Comparison of ENCODE assay signal across 22 mouse cellular contexts in genomic region chr11:63926901-63927300, GRCm38 (mm10). TPM values are rescaled to one million over a fixed set of nuclear protein-coding genes. Genes with fewer than 3 reads are reported as not detected.
A peak's percentile ranks its signal among the peaks of the same experiment; 100 is the strongest.
DNase-seq lines count a peak whose midpoint lies in the region; ATAC-seq and TF ChIP-seq lines count a peak whose summit lies in the region.
"Had no signal": no experiment of that assay in that cellular context is flagged by ENCODE, and none has a peak within 500 bp of the region (broad histone marks: within the 10 kb centered on the region; RNA-seq: fewer than 3 reads in every experiment).

No protein-coding gene starts in this region.

- no peaks in the 10 kb centered on the region for H3K36me3 ChIP-seq in liver, embryonic 11.5 days (ENCODE audit: control insufficient read depth, insufficient read depth, low read length)
- no peaks in the 10 kb centered on the region for H3K36me3 ChIP-seq in CH12.LX (replicated peaks in 1 of 2; ENCODE audit: control insufficient read depth in 1 of 2, insufficient read depth in 1 of 2, low read length in 1 of 2)
- H3K36me3 ChIP-seq in stomach, postnatal 0 days (ENCODE audit: control insufficient read depth, insufficient read depth, low read length): no peaks in the 10 kb centered on the region
- H3K36me3 ChIP-seq: embryonic facial prominence, embryonic 13.5 days; forebrain, embryonic 12.5 days; heart, embryonic 15.5 days had no signal

- no peaks in the 10 kb centered on the region for H3K79me2 ChIP-seq in CH12.LX (replicated peaks; ENCODE audit: control insufficient read depth, extremely low read depth, insufficient read depth, poor library complexity, severe bottlenecking)

- no peak overlapping the region for H3K9ac ChIP-seq in liver, embryonic 11.5 days (ENCODE audit: low read depth, low read length)
- H3K9ac ChIP-seq in CH12.LX (ENCODE audit: insufficient read depth, low read depth): no peak overlapping the region
- no peak overlapping the region for H3K9ac ChIP-seq in stomach, postnatal 0 days (ENCODE audit: low read length)
- H3K9ac ChIP-seq: embryonic facial prominence, embryonic 13.5 days; forebrain, embryonic 12.5 days; heart, embryonic 15.5 days; hindbrain, embryonic 14.5 days had no signal

- no peak overlapping the region for H3K4me2 ChIP-seq in liver, embryonic 11.5 days
- H3K4me2 ChIP-seq in CH12.LX (ENCODE audit: insufficient read depth, low read depth, poor library complexity, severe bottlenecking): no peak overlapping the region
- no peak overlapping the region for H3K4me2 ChIP-seq in stomach, postnatal 0 days (replicated peaks; ENCODE audit: low read depth)
- H3K4me2 ChIP-seq: embryonic facial prominence, embryonic 13.5 days; forebrain, embryonic 12.5 days; heart, embryonic 11.5 days; heart, embryonic 15.5 days; hindbrain, embryonic 14.5 days had no signal

- H3K27me3 ChIP-seq in liver, embryonic 11.5 days (replicated peaks; ENCODE audit: control insufficient read depth, insufficient read depth, low read length): peaks cover 43% of the 10 kb centered on the region
- peaks cover 27% of the 10 kb centered on the region for H3K27me3 ChIP-seq in CH12.LX (replicated peaks)
- no peaks in the 10 kb centered on the region for H3K27me3 ChIP-seq in stomach, postnatal 0 days (ENCODE audit: control insufficient read depth, insufficient read depth, low read length)

- no peak overlapping the region for H3K27ac ChIP-seq in liver, embryonic 11.5 days (ENCODE audit: low read depth, low read length)
- no peak overlapping the region for H3K27ac ChIP-seq in CH12.LX (ENCODE audit: insufficient read depth, low read depth)
- H3K27ac ChIP-seq in stomach, postnatal 0 days (replicated peaks): no peak overlapping the region
- H3K27ac ChIP-seq: embryonic facial prominence, embryonic 13.5 days; forebrain, embryonic 12.5 days; heart, adult 2 months; heart, embryonic 15.5 days; hindbrain, embryonic 14.5 days had no signal

- no peaks in the 10 kb centered on the region for H3K9me3 ChIP-seq in liver, embryonic 11.5 days (ENCODE audit: control insufficient read depth, low read length)
- no peaks in the 10 kb centered on the region for H3K9me3 ChIP-seq in CH12.LX (replicated peaks; ENCODE audit: low read length)
- no peaks in the 10 kb centered on the region for H3K9me3 ChIP-seq in stomach, postnatal 0 days (ENCODE audit: control insufficient read depth, low read length)
- H3K9me3 ChIP-seq: embryonic facial prominence, embryonic 13.5 days; forebrain, embryonic 12.5 days; heart, embryonic 15.5 days had no signal

- TF ChIP-seq RAD21 in CH12.LX (IDR thresholded peaks at IDR 0.05; ENCODE audit: low read depth, low read length): no peak

- H3K4me1 ChIP-seq in liver, embryonic 11.5 days (replicated peaks; ENCODE audit: control insufficient read depth, insufficient read depth, low read length): peaks cover 9% of the 10 kb centered on the region
- H3K4me1 ChIP-seq in CH12.LX (ENCODE audit: control insufficient read depth in 1 of 2, insufficient read depth in 2 of 2): peaks cover 0 to 19% of the 10 kb centered on the region in 2 experiments; a peak in 2 of 4 replicates
- H3K4me1 ChIP-seq in stomach, postnatal 0 days (replicated peaks; ENCODE audit: control insufficient read depth, insufficient read depth): 0 out of 2 replicates have a peak, but pooled peaks cover 4% of the 10 kb centered on the region

- dilution Hi-C loops in CH12.LX (cut with MboI; ENCODE audit: extremely low pct_ligation_motif_present, extremely low pct_unique_long_range_greater_than_20kb, low sequenced_read_pairs): no loop called here

- DNase-seq in liver (peak; percentile 32), CH12.LX (ENCODE audit: extremely low read depth) (peak; percentile 37), ZHBTc4 (ENCODE audit: low read depth, low spot score) (peak; percentile 90)
- DNase-seq in liver, embryonic 11.5 days (ENCODE audit: low spot score): no peak
- DNase-seq in stomach, postnatal 0 days (ENCODE audit: low spot score): peak; percentile 42
- DNase-seq in kidney, postnatal 10 days: no peak
- DNase-seq in cerebellum, adult 9-10 months: no peak
- DNase-seq: adrenal gland, postnatal 10 days; B cell, adult 2 months; cerebellum, adult 11 months; cerebellum, adult 8-10 months; cerebellum, postnatal 25 days; gastrocnemius, postnatal 10 days; heart, adult 2 months; heart, postnatal 14 days had no signal

- WGBS in liver, embryonic 11.5 days: 66% methylated on average over 6 of the region's 6 CpGs
- 84% methylated on average over 6 of the region's 6 CpGs for WGBS in stomach, postnatal 0 days

- ATAC-seq in liver, embryonic 11.5 days (replicated peaks; ENCODE audit: low FRiP score): no peak
- ATAC-seq in stomach, postnatal 0 days (ENCODE audit: low FRiP score, low TSS enrichment): no peak
- ATAC-seq: CD4-positive, CD25-positive, alpha-beta regulatory T cell, adult 4 months; forebrain, embryonic 16.5 days had no signal

- no peak for TF ChIP-seq EP300 in CH12.LX (IDR thresholded peaks at IDR 0.05; ENCODE audit: low read length)
- no peak for TF ChIP-seq EP300 in stomach, postnatal 0 days (optimal IDR thresholded peaks at IDR 0.05)

- no peak for TF ChIP-seq POLR2A in CH12.LX (IDR thresholded peaks at IDR 0.05; ENCODE audit: low read depth, low read length)

- no peak overlapping the region for H3K4me3 ChIP-seq in liver, embryonic 11.5 days (ENCODE audit: low read depth, low read length)
- H3K4me3 ChIP-seq in CH12.LX (replicated peaks in 1 of 3; ENCODE audit: low read depth in 2 of 3, low read length in 2 of 3, poor library complexity in 1 of 3): no peak overlapping the region
- no peak overlapping the region for H3K4me3 ChIP-seq in stomach, postnatal 0 days (ENCODE audit: low read depth, low read length)
- H3K4me3 ChIP-seq: embryonic facial prominence, embryonic 13.5 days; forebrain, embryonic 12.5 days; heart, adult 2 months; heart, embryonic 15.5 days had no signal

- in situ Hi-C loops in CH12.LX (cut with MboI; ENCODE audit: low pct_ligation_motif_present, low pct_unique_long_range_greater_than_20kb, low sequenced_read_pairs): loop anchor here (10.0 kb wide), 2 partner anchors 298 to 508 kb away; partner anchors contain the start of genes F930015N05Rik and Hs3st3a1

- no peak for TF ChIP-seq CTCF in CH12.LX (conservative IDR thresholded peaks at IDR 0.05 in 1 of 2, IDR thresholded peaks at IDR 0.05 in 1 of 2; ENCODE audit: low read depth in 2 of 2, low read length in 2 of 2)
- no peak for TF ChIP-seq CTCF in stomach, postnatal 0 days (IDR thresholded peaks at IDR 0.05; ENCODE audit: low read depth)

TF ChIP-seq in CH12.LX, 34 proteins besides CTCF, POLR2A, EP300 and RAD21:
- TF ChIP-seq SMC3 (IDR thresholded peaks at IDR 0.05; ENCODE audit: low read depth, low read length) (no peak), CHD1 (IDR thresholded peaks at IDR 0.05; ENCODE audit: low read depth, low read length) (no peak), MAX (IDR thresholded peaks at IDR 0.05; ENCODE audit: low read length) (no peak), ELF1 (IDR thresholded peaks at IDR 0.05; ENCODE audit: low read depth, low read length) (no peak), POLR2AphosphoS2 (IDR thresholded peaks at IDR 0.05; ENCODE audit: low read depth, low read length) (no peak), KAT2A (IDR thresholded peaks at IDR 0.05; ENCODE audit: insufficient replicate concordance, low read length) (no peak), ZKSCAN1 (IDR thresholded peaks at IDR 0.05; ENCODE audit: borderline replicate concordance, low read depth, low read length) (no peak), RCOR1 (conservative IDR thresholded peaks at IDR 0.05; ENCODE audit: low read depth, low read length) (no peak), ETS1 (conservative IDR thresholded peaks at IDR 0.05; ENCODE audit: low read depth, low read length) (no peak), NRF1 (IDR thresholded peaks at IDR 0.05; ENCODE audit: low read depth, low read length) (no peak), IRF4 (IDR thresholded peaks at IDR 0.05; ENCODE audit: low read depth, low read length) (no peak), JUN (IDR thresholded peaks at IDR 0.05; ENCODE audit: insufficient read depth, low read depth, low read length) (no peak), MXI1 (IDR thresholded peaks at IDR 0.05; ENCODE audit: low read depth, low read length) (no peak), TBP (conservative IDR thresholded peaks at IDR 0.05; ENCODE audit: low read depth, low read length) (no peak), NELFE (IDR thresholded peaks at IDR 0.05; ENCODE audit: low read depth, low read length) (no peak), HCFC1 (IDR thresholded peaks at IDR 0.05; ENCODE audit: low read depth, low read length) (no peak)

RNA-seq across cellular contexts. Expression of gene Hs3st3b1, which starts 4.8 kb away (rescaled TPM):
- polyA plus RNA-seq in liver, embryonic 11.5 days (2014; fragmentation: Nextera tagmentation; extraction: Ambion mirVana): 41.7 and 42.4 TPM in 2 replicates
- total RNA-seq in CH12.LX (2012; rRNA removed): 2.0 TPM in 2 replicates
- 1.9 and 2.0 TPM in 2 replicates for total RNA-seq in CH12.LX (2014; rRNA removed)
- polyA plus RNA-seq in CH12.LX (2012; ENCODE audit: insufficient read length, low read depth): 0.61 and 1.1 TPM in 2 replicates
- 6.9 and 8.3 TPM in 2 replicates for polyA plus RNA-seq in stomach, postnatal 0 days (2015; fragmentation: Nextera tagmentation; extraction: Ambion mirVana)

Comparison
In these comparisons a context has a peak if more than half of its experiments do, and no peak if none do; other contexts are left out.
1. DNase-seq: peak in liver (single experiment), CH12.LX (single experiment), ZHBTc4 (single experiment) and stomach, postnatal 0 days (single experiment); none in liver, embryonic 11.5 days (single experiment), kidney, postnatal 10 days (single experiment) and cerebellum, adult 9-10 months (single experiment).